Mouse (Mus musculus) liver, embryonic 11.5 days (tissue): ENCODE measurements around the gene Ahnak2. TPM values are rescaled to one million over a fixed set of nuclear protein-coding genes. Genes with fewer than 3 reads are reported as not detected.

Experiments used
- ATAC-seq: fragments of 200-750 bp; cut with Nextera tagmentation; replicated peaks from 2 replicates; pipeline ENCODE4 v1.8.0; 2017; ENCODE audit warnings: moderate number of reproducible peaks, mild to moderate bottlenecking, moderate TSS enrichment, moderate library complexity; ENCODE audit not compliant: low FRiP score
- DNase-seq: peaks from one replicate; pipeline ENCODE4 v3.0.0-alpha.2; 2017; ENCODE audit warnings: low spot score
- H3K27ac ChIP-seq: fragments of 300-500 bp; sonication (generic); 2 replicates; pipeline ENCODE4 v1.5.1; 2014; ENCODE audit warnings: mild to moderate bottlenecking, low read depth, low read length, control low read depth
- H3K27me3 ChIP-seq: fragments of 300-500 bp; sonication (generic); replicated peaks from 2 replicates; pipeline ENCODE4 v1.6.1; 2014; ENCODE audit warnings: low read length, mixed read lengths; ENCODE audit not compliant: control insufficient read depth, insufficient read depth
- H3K36me3 ChIP-seq: fragments of 300-500 bp; sonication (generic); 2 replicates; pipeline ENCODE4 v1.6.1; 2014; ENCODE audit warnings: mild to moderate bottlenecking, low read length, moderate library complexity, mixed read lengths; ENCODE audit not compliant: control insufficient read depth, insufficient read depth
- H3K4me1 ChIP-seq: fragments of 300-500 bp; sonication (generic); replicated peaks from 2 replicates; pipeline ENCODE4 v1.6.1; 2014; ENCODE audit warnings: low read length, mixed read lengths; ENCODE audit not compliant: control insufficient read depth, insufficient read depth
- H3K4me2 ChIP-seq: fragments of 300-500 bp; sonication (generic); 2 replicates; pipeline ENCODE4 v1.6.1; 2014; ENCODE audit warnings: mild to moderate bottlenecking, control low read depth, moderate library complexity
- H3K4me3 ChIP-seq: fragments of 300-500 bp; sonication (generic); 2 replicates; pipeline ENCODE4 v1.5.1; 2014; ENCODE audit warnings: low read depth, low read length, control low read depth
- H3K9ac ChIP-seq: fragments of 300-500 bp; sonication (generic); 2 replicates; pipeline ENCODE4 v1.6.1; 2014; ENCODE audit warnings: low read depth, low read length, control low read depth
- H3K9me3 ChIP-seq: fragments of 300-500 bp; sonication (generic); 2 replicates; pipeline ENCODE4 v1.6.1; 2016; ENCODE audit warnings: low read length, inconsistent platforms, mixed read lengths; ENCODE audit not compliant: control insufficient read depth
- WGBS: fragments of 180-500 bp; shearing (Covaris S2); extraction: QIAGEN DNeasy Blood & Tissue Kit; methylation state at CpG from one replicate; pipeline ENCODE4 v1.1.7; 2014; 5-methylcytosine and 5-hydroxymethylcytosine counted together
- polyA plus RNA-seq: library from polyadenylated mRNA; unstranded; fragments of >200 nt; fragmentation: Nextera tagmentation; extraction: Ambion mirVana; gene quantifications from 2 replicates; pipeline ENCODE4 v1.2.1, GENCODE M21; 2014

Gene Ahnak2
- polyA plus RNA-seq, 1 experiment from 2014 or later: 0.34 TPM

DNA sequence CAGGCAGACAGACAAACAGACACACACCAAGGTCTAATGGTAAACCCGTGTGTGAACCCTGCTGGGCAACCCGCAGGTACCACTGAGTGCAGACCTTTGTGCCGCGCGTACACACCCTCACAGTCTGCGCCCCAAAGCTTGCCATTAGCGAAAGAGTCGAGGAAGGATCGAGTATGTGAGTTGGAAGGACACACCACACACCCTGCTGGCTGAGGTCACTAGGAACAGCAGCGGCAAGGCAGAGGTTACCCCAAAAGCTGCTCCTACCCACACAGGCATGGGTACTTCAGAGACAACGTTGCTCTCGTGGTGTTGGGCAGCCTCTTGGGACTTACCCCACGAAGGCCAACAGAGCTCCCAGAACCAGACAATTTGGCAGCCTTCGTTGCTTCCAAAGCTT is 30.2 kb downstream of the Ahnak2 start:
- no peak for DNase-seq
- H3K4me1 ChIP-seq: no peaks in the 10 kb centered on the region
- no peak overlapping the region for H3K9ac ChIP-seq
- no peak overlapping the region for H3K4me3 ChIP-seq
- H3K27me3 ChIP-seq: 0 out of 2 replicates have a peak, but pooled peaks cover 2% of the 10 kb centered on the region
- H3K36me3 ChIP-seq: no peaks in the 10 kb centered on the region
- H3K27ac ChIP-seq: no peak overlapping the region
- H3K9me3 ChIP-seq: 0 out of 2 replicates have a peak, but pooled peaks cover 4% of the 10 kb centered on the region
- no peak overlapping the region for H3K4me2 ChIP-seq
- ATAC-seq: no peak
- WGBS: 83% methylated on average over 14 of the region's 14 CpGs

DNA sequence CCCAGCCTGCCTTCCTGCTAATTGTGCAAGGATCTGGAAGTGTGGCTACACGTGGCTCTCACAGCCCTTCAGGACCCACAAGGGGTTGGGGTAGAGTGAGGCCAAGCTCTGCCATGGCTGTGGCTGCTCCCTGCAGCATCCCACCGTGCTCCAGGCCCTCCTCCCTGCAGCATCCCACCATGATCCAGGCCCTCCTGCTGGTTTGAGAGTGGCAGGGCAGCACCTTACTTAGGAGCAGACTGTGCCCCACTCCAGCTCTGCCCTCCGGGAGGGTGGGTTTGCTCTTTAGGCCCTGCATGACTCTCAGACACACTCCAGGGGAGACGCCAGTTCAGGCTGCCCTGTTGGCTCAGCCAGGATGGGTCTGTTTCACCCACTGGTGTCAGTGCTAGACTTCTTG is 32.1 kb downstream of the Ahnak2 start:
- H3K27me3 ChIP-seq: 0 out of 2 replicates have a peak, but pooled peaks cover 2% of the 10 kb centered on the region
- H3K36me3 ChIP-seq: no peaks in the 10 kb centered on the region
- H3K27ac ChIP-seq: no peak overlapping the region
- H3K4me2 ChIP-seq: no peak overlapping the region
- H3K9ac ChIP-seq: no peak overlapping the region
- ATAC-seq (no peak), DNase-seq (no peak)
- 75% methylated on average over 4 of the region's 4 CpGs for WGBS
- H3K9me3 ChIP-seq: 0 out of 2 replicates have a peak, but pooled peaks cover 3% of the 10 kb centered on the region
- no peak overlapping the region for H3K4me3 ChIP-seq
- no peaks in the 10 kb centered on the region for H3K4me1 ChIP-seq

DNA sequence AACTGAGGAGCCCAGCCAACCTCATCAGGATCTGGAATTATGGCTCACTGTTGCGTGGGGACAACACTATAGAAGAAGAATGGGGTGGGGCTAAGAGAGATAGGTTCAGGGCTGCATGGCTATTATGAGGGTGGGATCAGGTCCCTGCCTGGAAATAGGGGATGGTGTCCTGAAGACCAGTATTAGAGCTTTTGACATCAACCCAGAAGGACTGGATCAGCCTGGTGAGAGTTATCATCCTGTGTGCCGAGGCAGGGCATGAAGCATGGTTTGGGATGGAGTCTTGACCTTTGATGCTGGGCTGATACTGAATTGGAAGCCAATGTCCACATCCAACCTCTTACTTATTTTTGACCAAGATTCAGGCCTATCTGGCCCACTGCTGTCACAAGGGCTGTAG is 32.7 kb downstream of the Ahnak2 start:
- no peaks in the 10 kb centered on the region for H3K36me3 ChIP-seq
- 73% methylated on average over 2 of the region's 2 CpGs for WGBS
- H3K27ac ChIP-seq: no peak overlapping the region
- H3K4me3 ChIP-seq: no peak overlapping the region
- no peak overlapping the region for H3K9ac ChIP-seq
- H3K4me2 ChIP-seq: no peak overlapping the region
- ATAC-seq (no peak), DNase-seq (no peak)
- H3K27me3 ChIP-seq: 0 out of 2 replicates have a peak, but pooled peaks cover 2% of the 10 kb centered on the region
- no peaks in the 10 kb centered on the region for H3K9me3 ChIP-seq
- H3K4me1 ChIP-seq: no peaks in the 10 kb centered on the region

DNA sequence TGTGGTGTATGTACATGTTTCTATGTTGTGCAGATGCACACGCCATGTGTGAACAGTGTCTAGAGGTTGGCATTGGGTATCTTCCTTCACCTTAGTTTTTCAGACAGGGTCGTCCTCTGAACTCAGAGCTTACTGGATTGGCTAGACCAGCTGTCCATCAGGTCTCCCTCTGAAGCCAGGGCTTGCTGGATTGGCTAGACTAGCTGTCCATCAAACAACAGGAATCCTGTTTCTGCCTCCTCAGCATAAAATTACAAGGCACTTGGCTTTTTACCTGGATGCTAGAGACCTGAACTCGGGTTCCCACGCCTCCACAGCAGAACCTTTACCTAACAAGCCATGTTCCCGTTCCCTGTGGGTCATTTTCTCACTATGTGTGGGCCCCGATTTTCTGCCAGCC is 33.4 kb downstream of the Ahnak2 start:
- DNase-seq (no peak), ATAC-seq (no peak)
- WGBS: 72% methylated on average over 6 of the region's 6 CpGs

DNA sequence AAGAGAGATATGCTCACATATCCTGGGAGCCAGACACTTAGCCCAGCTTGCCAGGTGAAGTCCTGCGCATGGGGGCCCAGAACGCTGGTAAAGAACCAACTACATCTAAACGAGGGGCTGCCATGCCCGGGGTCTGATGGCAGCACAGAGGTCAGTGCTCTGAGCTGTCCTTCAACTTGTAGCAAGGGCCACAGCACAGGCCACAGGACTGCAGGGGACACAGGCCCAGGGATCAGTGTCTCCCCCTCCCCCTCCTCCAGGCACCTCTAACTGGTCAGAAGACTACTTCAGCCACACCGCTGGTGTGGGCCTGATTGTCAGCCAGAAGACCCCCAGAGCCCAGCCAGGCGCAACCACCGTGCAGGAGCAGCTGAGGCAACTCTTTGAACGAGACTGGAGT is 34.3 kb downstream of the Ahnak2 start:
- no peak overlapping the region for H3K4me2 ChIP-seq
- H3K4me3 ChIP-seq: no peak overlapping the region
- no peak overlapping the region for H3K27ac ChIP-seq
- 82% methylated on average over 8 of the region's 8 CpGs for WGBS
- H3K9me3 ChIP-seq: no peaks in the 10 kb centered on the region
- ATAC-seq (no peak), DNase-seq (no peak)
- H3K27me3 ChIP-seq: 0 out of 2 replicates have a peak, but pooled peaks cover 2% of the 10 kb centered on the region
- no peak overlapping the region for H3K9ac ChIP-seq
- no peaks in the 10 kb centered on the region for H3K4me1 ChIP-seq
- no peaks in the 10 kb centered on the region for H3K36me3 ChIP-seq

More for the DNA sequence above, 33.4 kb downstream of the Ahnak2 start:
- H3K9me3 ChIP-seq: no peaks in the 10 kb centered on the region
- H3K27me3 ChIP-seq: 0 out of 2 replicates have a peak, but pooled peaks cover 2% of the 10 kb centered on the region
- H3K9ac ChIP-seq: no peak overlapping the region
- H3K4me2 ChIP-seq: no peak overlapping the region
- H3K4me1 ChIP-seq: no peaks in the 10 kb centered on the region
- no peaks in the 10 kb centered on the region for H3K36me3 ChIP-seq
- no peak overlapping the region for H3K4me3 ChIP-seq
- H3K27ac ChIP-seq: no peak overlapping the region

DNA sequence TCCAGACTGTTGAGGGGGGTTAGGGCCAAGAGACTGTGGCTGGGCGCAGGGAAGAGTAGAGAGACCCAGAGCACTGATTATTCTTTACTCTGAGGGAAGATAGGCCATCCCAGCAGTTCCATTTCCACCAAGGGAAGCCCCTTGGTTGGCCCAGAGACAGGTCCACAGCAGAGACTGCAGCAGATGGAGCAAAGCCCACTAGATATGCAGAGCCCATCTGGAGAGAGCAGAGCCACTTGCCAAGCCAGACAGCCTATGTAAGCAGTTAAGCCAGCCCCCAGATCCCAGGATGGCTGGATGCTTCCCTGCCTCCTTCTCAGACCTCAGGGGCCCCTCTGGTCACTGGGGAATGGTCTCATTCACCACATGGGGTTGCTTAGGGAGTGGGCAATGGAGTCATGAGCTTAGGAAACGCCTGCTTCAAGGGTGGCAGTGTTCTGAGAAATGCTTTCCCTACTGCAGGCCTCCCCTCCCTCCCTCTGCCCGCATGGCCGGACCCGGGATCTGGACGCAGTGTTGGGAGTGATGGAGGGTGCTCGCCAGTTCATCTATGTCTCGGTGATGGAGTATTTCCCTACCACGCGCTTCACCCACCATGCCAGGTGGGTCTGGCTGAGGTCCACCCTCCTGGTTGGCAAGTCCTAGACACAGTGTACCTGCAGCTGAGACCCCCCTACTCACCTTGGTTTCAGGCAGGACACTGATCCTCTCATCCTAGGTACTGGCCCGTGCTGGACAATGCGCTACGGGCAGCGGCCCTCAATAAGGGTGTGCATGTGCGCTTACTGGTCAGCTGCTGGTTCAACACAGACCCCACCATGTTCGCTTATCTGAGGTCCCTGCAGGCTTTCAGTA is 35.2 kb downstream of the Ahnak2 start:
- WGBS: 90% methylated on average over 16 of the region's 16 CpGs
- Histone ChIP-seq H3K27me3 (0 out of 2 replicates have a peak, but pooled peaks cover 2% of the 10 kb centered on the region), H3K36me3 (no peaks in the 10 kb centered on the region), H3K9ac (no peak overlapping the region), H3K4me2 (no peak overlapping the region), H3K27ac (no peak overlapping the region), H3K9me3 (no peaks in the 10 kb centered on the region), H3K4me3 (no peak overlapping the region), H3K4me1 (no peaks in the 10 kb centered on the region)
- DNase-seq (no peak), ATAC-seq (no peak)

DNA sequence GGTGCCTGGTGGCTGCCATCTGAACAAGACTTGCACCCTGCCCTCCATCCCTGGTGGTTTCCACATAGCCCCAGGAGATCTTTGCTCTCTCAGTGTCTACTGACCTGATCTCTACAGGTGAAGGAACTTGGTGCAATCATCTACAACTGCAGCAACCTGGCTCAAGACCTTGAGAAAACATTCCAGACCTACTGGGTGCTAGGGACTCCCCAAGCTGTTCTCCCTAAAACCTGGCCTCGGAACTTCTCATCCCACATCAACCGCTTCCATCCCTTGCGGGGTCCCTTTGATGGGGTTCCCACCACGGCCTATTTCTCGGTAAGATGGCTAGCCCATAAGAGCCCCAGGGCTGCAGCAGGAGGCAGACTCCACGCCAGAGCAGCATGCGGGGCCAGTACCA is 35.9 kb downstream of the Ahnak2 start:
- no peak for ATAC-seq
- 84% methylated on average over 7 of the region's 7 CpGs for WGBS
- H3K27ac ChIP-seq: no peak overlapping the region
- H3K9me3 ChIP-seq: no peaks in the 10 kb centered on the region
- no peak overlapping the region for H3K9ac ChIP-seq
- H3K4me3 ChIP-seq: no peak overlapping the region
- no peak for DNase-seq
- no peaks in the 10 kb centered on the region for H3K27me3 ChIP-seq
- no peaks in the 10 kb centered on the region for H3K4me1 ChIP-seq
- H3K4me2 ChIP-seq: no peak overlapping the region
- H3K36me3 ChIP-seq: no peaks in the 10 kb centered on the region

DNA sequence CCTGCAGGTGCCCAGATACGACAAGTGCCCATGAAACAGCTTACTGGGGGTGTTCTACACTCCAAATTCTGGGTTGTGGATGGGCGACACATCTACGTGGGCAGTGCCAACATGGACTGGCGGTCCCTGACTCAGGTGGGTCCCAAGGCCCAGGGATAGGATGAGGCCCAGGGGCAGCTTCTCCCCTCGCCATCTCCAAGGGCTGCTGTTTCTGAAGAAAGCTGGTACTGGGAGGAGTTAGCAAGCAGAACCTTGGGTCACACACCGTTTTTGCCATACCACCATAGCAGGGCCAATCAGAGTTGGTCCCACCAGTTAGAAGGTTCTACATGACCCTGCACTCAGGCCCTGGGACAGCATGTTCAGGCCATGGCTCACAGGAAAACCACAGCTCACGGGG is 37.5 kb downstream of the Ahnak2 start:
- H3K36me3 ChIP-seq: no peaks in the 10 kb centered on the region
- H3K27me3 ChIP-seq: no peaks in the 10 kb centered on the region
- DNase-seq (no peak), ATAC-seq (no peak)
- H3K9me3 ChIP-seq: no peaks in the 10 kb centered on the region
- no peak overlapping the region for H3K9ac ChIP-seq
- 78% methylated on average over 7 of the region's 7 CpGs for WGBS
- H3K4me3 ChIP-seq: no peak overlapping the region
- no peaks in the 10 kb centered on the region for H3K4me1 ChIP-seq
- H3K27ac ChIP-seq: no peak overlapping the region
- H3K4me2 ChIP-seq: no peak overlapping the region

DNA sequence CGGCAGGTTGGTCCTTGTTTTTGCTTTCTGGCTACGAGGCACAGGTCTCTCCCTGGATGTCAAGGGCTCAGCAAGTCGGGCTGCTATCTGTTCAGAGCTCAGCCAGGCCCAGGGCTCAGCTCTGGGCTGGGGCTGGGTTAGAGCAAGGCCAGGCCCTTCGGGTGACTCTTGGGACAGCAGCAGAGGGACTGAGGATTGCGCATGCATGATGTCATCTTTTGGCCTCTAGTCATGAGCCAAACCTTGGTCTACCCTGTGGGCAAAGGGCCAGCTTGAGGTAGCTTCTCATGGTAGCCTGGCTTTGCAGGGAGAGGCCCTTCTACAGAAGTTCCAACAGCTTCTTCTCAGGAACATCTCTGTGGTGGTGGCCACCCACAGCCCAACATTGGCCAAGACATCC is 38.3 kb downstream of the Ahnak2 start:
- Histone ChIP-seq H3K4me3 (no peak overlapping the region), H3K27me3 (no peaks in the 10 kb centered on the region), H3K27ac (no peak overlapping the region), H3K4me1 (no peaks in the 10 kb centered on the region), H3K36me3 (no peaks in the 10 kb centered on the region), H3K9me3 (no peaks in the 10 kb centered on the region), H3K4me2 (no peak overlapping the region), H3K9ac (no peak overlapping the region)
- ATAC-seq (no peak), DNase-seq (no peak)
- 69% methylated on average over 5 of the region's 5 CpGs for WGBS
